Mouse (Mus musculus) forebrain, postnatal 0 days (tissue): ENCODE results near the gene Gpx4. TPM values are rescaled to one million over a fixed set of nuclear protein-coding genes. Genes with fewer than 3 reads are reported as not detected.
"Not testable (repeated sequence)": the region's sequence is repeated elsewhere in the genome, so short reads cannot be mapped to it uniquely, and the experiment has no call there.

Experiments used
- ATAC-seq: fragments of 200-750 bp; cut with Nextera tagmentation; 2 replicates; pipeline ENCODE4 v1.8.0; 2017; ENCODE audit warnings: mild to moderate bottlenecking, moderate library complexity
- DNase-seq: peaks from one replicate; pipeline ENCODE4 v3.0.0-alpha.2; 2015
- H3K27ac ChIP-seq: fragments of 300-500 bp; sonication (generic); 2 replicates; pipeline ENCODE4 v1.5.1; 2014; ENCODE audit warnings: low read depth, mild to moderate bottlenecking, antibody characterized with exemption, low read length, moderate library complexity, mixed read lengths
- H3K27me3 ChIP-seq: fragments of 300-500 bp; sonication (generic); 2 replicates; pipeline ENCODE4 v1.6.1; 2014; ENCODE audit warnings: mild to moderate bottlenecking, low read length, mixed read lengths; ENCODE audit not compliant: insufficient read depth
- H3K36me3 ChIP-seq: fragments of 300-500 bp; sonication (generic); 2 replicates; pipeline ENCODE4 v1.6.1; 2014; ENCODE audit warnings: mild to moderate bottlenecking, moderate library complexity; ENCODE audit not compliant: insufficient read depth
- H3K4me1 ChIP-seq: fragments of 300-500 bp; sonication (generic); 2 replicates; pipeline ENCODE4 v1.6.1; 2014; ENCODE audit warnings: antibody characterized with exemption; ENCODE audit not compliant: insufficient read depth
- H3K4me2 ChIP-seq: fragments of 300-500 bp; sonication (generic); 2 replicates; pipeline ENCODE4 v1.6.1; 2014; ENCODE audit warnings: low read depth, mild to moderate bottlenecking, moderate library complexity
- H3K4me3 ChIP-seq: fragments of 300-500 bp; sonication (generic); 2 replicates; pipeline ENCODE4 v1.5.1; 2014; ENCODE audit warnings: low read depth, low read length, mixed read lengths
- H3K9ac ChIP-seq: fragments of 300-500 bp; sonication (generic); 2 replicates; pipeline ENCODE4 v1.6.1; 2014; ENCODE audit warnings: mild to moderate bottlenecking
- H3K9me3 ChIP-seq: fragments of 300-500 bp; sonication (generic); 2 replicates; pipeline ENCODE4 v1.6.1; 2016; ENCODE audit warnings: low read length
- CTCF ChIP-seq: sonication (generic); IDR thresholded peaks from 2 replicates; pipeline ENCODE4 v1.5.1; 2016; ENCODE audit warnings: antibody characterized with exemption, control low read depth, low read depth
- WGBS: fragments of 180-500 bp; shearing (Covaris S2); extraction: QIAGEN DNeasy Blood & Tissue Kit; methylation state at CpG from one replicate; pipeline ENCODE4 v1.1.7; 2014; 5-methylcytosine and 5-hydroxymethylcytosine counted together
- polyA plus RNA-seq: library from polyadenylated mRNA; unstranded; fragments of >200 nt; fragmentation: Nextera tagmentation; extraction: Ambion mirVana; gene quantifications from 2 replicates; pipeline ENCODE4 v1.2.1, GENCODE M21; 2015
- total RNA-seq: library from RNA; depleted of rRNA; stranded (reverse); fragments of >200 nt; gene quantifications from 2 replicates; pipeline ENCODE4 v1.2.3, GENCODE M21; 2014

Gene Gpx4
- total and polyA plus RNA-seq, 2 experiments from 2014 or later = 401 to 644 TPM

DNA sequence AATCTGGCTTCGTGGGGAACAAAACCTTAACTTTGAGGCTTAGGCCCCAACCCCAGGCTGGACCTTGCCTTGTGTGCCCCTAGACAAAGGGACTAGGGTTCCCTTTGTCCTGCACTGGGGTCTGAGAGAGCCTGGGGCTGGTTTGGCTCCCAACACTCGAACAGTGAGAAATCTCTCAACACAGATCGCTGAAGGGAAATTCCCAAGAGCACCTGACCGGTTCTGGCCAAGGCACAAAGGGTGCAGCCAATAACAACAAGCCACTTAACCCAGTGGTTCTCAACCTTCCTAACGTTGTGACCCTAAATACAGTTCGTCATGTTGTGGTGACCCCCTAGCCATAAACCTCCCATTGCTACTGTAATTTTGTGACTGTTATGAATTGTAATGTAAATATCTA is 3.3 kb downstream of the Gpx4 start:
- no peak for DNase-seq
- H3K9ac ChIP-seq = no peak overlapping the region
- no peak overlapping the region for H3K4me2 ChIP-seq
- peaks cover 4% of the 10 kb centered on the region; the same call in 1 of the 2 replicates for H3K4me1 ChIP-seq
- WGBS = 20% methylated on average over 6 of the region's 6 CpGs
- H3K27ac ChIP-seq = no peak overlapping the region
- no peak for ATAC-seq
- no peaks in the 10 kb centered on the region for H3K36me3 ChIP-seq
- no peaks in the 10 kb centered on the region for H3K27me3 ChIP-seq
- H3K9me3 ChIP-seq = no peaks in the 10 kb centered on the region
- H3K4me3 ChIP-seq = no peak overlapping the region
- TF ChIP-seq CTCF = no peak

- Histone ChIP-seq H3K9me3 (no peaks in the 10 kb centered on the region), H3K36me3 (peaks cover 6% of the 10 kb centered on the region; the same call in 1 of the 2 replicates), H3K27me3 (no peaks in the 10 kb centered on the region), H3K9ac (no peak overlapping the region), H3K4me3 (no peak overlapping the region), H3K4me1 (peaks cover 7% of the 10 kb centered on the region; the same call in 1 of the 2 replicates), H3K27ac (no peak overlapping the region), H3K4me2 (no peak overlapping the region)
- TF ChIP-seq CTCF = no peak
- DNase-seq (no peak), ATAC-seq (no peak)
- WGBS = 20% methylated on average over 15 of the region's 15 CpGs
Measured at GRCm38 (mm10) chr10:80050885-80051617, 4.1 kb downstream of the Gpx4 start.

DNA sequence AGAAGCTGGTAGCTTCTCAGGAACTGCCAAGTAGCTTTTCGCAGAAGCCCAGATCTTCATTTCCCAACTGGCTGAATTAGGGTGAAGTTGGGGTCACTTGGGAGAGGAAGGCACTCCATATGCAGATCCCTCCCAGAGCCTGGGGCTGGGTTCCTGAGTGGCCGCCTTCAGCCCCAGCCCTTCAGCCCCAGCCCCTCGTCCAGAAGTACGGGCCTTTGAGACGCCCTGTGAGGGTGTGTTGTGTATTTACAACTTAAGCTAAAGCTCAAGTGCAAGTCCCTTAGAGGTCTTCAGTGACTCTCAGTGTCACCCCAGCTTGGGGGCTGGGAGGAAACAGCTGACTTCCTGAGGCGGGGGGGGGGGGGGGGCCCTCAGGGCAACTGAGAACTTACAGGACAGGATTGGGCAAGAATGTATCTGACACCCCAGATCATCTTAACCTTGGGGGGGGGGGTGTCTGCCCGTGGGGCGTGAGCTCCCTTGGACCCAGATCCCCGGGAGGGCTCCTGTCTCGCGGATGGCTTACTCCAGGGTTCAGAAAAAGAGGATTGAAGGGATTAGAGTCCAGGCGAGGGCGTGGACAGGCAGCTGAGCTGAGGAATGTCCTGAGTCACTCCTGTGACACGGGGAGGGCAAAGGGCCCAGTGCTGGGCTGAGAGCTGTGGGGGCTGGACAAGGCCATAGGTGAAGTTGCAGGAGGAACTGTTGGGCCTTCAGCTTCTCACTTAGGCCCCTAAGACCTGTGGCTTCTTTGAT is 4.8 kb downstream of the Gpx4 start:
- TF ChIP-seq CTCF = no peak
- H3K4me2 ChIP-seq = no peak overlapping the region

DNA sequence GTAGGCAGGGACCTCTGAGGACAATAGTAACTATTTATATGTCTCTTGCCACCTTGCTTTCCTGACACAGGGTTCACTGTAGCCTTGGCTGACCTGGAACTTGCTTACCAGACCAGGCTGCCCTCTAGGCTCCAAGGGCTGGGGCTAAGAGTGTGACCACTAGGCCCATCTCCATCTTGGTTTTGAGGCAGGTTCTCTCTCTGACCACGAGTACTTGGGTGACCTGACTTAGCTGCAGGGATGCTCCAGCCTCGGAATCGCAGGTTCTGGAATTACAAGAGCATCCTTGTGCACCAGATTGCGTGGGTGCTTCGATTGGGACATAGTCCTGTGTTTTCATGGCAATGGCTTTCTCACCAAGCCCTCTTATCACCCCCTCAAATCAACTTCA is 5.4 kb downstream of the Gpx4 start:
- peaks cover 17% of the 10 kb centered on the region for H3K36me3 ChIP-seq
- H3K4me2 ChIP-seq = no peak overlapping the region
- H3K9me3 ChIP-seq = no peaks in the 10 kb centered on the region
- no peak for DNase-seq
- no peaks in the 10 kb centered on the region for H3K27me3 ChIP-seq
- no peak overlapping the region for H3K9ac ChIP-seq
- no peak overlapping the region for H3K27ac ChIP-seq
- ATAC-seq = no peak
- no peak overlapping the region for H3K4me3 ChIP-seq
- TF ChIP-seq CTCF = no peak
- WGBS = 85% methylated on average over 5 of the region's 5 CpGs
- peaks cover 7% of the 10 kb centered on the region; the same call in 1 of the 2 replicates for H3K4me1 ChIP-seq

More for the DNA sequence above, 4.8 kb downstream of the Gpx4 start:
- Histone ChIP-seq H3K36me3 (peaks cover 11% of the 10 kb centered on the region), H3K27ac (no peak overlapping the region), H3K9ac (no peak overlapping the region), H3K4me3 (no peak overlapping the region), H3K27me3 (no peaks in the 10 kb centered on the region), H3K9me3 (no peaks in the 10 kb centered on the region), H3K4me1 (peaks cover 7% of the 10 kb centered on the region; the same call in 1 of the 2 replicates)
- 41% methylated on average over 13 of the region's 14 CpGs for WGBS
- DNase-seq (no peak), ATAC-seq (no peak)

GRCm38 (mm10) chr10:80053259-80053780 is 6.4 kb downstream of the Gpx4 start:
- under 1% methylated on average over 47 of the region's 47 CpGs for WGBS

GRCm38 (mm10) chr10:80053831-80054815 is 7.2 kb downstream of the Gpx4 start:
- peak overlapping the region; percentile 93 for H3K4me3 ChIP-seq
- peak overlapping the region; percentile 77 for H3K4me2 ChIP-seq
- peaks cover 7% of the 10 kb centered on the region; the same call in 1 of the 2 replicates for H3K4me1 ChIP-seq
- no peaks in the 10 kb centered on the region for H3K9me3 ChIP-seq
- peak; percentile 71 for DNase-seq
- H3K27ac ChIP-seq = peak overlapping the region; percentile 96
- TF ChIP-seq CTCF = peak; percentile 28; the same call in 1 of the 2 replicates
- peaks cover 32% of the 10 kb centered on the region for H3K36me3 ChIP-seq
- H3K9ac ChIP-seq = peak overlapping the region; percentile 95
- no peaks in the 10 kb centered on the region for H3K27me3 ChIP-seq
- WGBS = 1% methylated on average over 70 of the region's 77 CpGs
- ATAC-seq = peak; percentile 30

More at GRCm38 (mm10) chr10:80053259-80053780, 6.4 kb downstream of the Gpx4 start:
- H3K4me1 ChIP-seq = peaks cover 7% of the 10 kb centered on the region; the same call in 1 of the 2 replicates
- H3K9me3 ChIP-seq = no peaks in the 10 kb centered on the region
- peak overlapping the region; percentile 77 for H3K4me2 ChIP-seq
- DNase-seq (peak; percentile 100), ATAC-seq (peak; percentile 96)
- H3K9ac ChIP-seq = peak overlapping the region; percentile 95
- H3K27me3 ChIP-seq = no peaks in the 10 kb centered on the region
- no peak for TF ChIP-seq CTCF
- H3K27ac ChIP-seq = peak overlapping the region; percentile 96
- peaks cover 27% of the 10 kb centered on the region for H3K36me3 ChIP-seq
- H3K4me3 ChIP-seq = peak overlapping the region; percentile 93

- H3K4me3 ChIP-seq = peak overlapping the region; percentile 93
- peak overlapping the region; percentile 77 for H3K4me2 ChIP-seq
- H3K9me3 ChIP-seq, H3K4me1 ChIP-seq, H3K27me3 ChIP-seq, DNase-seq, ATAC-seq: not testable (repeated sequence)
- 21% methylated on average over 3 of the region's 3 CpGs for WGBS
- peak overlapping the region; percentile 95 for H3K9ac ChIP-seq
- H3K36me3 ChIP-seq = peaks cover 40% of the 10 kb centered on the region
- 0 out of 2 replicates have a peak overlapping the region, but pooled peaks have one; percentile 15 for H3K27ac ChIP-seq
Measured at GRCm38 (mm10) chr10:80054911-80055310, 7.9 kb downstream of the Gpx4 start.
